Mouse (Mus musculus) heart, adult 18-20 months (tissue): Measurements from ENCODE around the gene Ogdh. TPM values are rescaled to one million over a fixed set of nuclear protein-coding genes. Genes with fewer than 3 reads are reported as not detected.

Experiments
- DNase-seq, 2 experiments: peaks; one replicate each; pipeline ENCODE4 v3.0.0; 2021 to 2022; ENCODE audit warnings: mixed read lengths in 1 of 2
- total RNA-seq, 2 experiments: library from RNA; stranded (reverse); gene quantifications; 2 replicates each; pipeline ENCODE4 v1.2.3; 2021

The Ogdh gene
- total RNA-seq, 2 experiments from 2014 or later = 1,837 to 1,914 TPM

DNA sequence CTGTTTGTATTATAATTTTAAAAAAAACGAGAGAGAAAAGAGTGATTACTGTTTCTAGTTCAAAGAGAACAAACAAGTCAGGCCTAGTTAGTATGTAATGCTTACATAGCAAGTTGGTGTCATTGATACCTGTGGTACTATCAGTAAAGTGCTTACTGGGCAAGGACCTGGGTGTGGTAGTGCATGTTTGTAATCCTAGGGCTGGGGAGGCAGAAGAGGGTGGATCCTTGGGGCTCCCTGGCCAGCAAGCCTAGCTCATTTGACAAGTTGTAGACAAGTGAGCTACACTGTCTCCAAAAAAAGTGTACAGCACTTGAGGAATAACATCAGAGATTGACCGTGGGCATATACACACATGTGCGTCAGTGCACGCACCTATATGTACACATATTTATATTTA is 3.2 kb downstream of the Ogdh start:
- no peak for DNase-seq

DNA sequence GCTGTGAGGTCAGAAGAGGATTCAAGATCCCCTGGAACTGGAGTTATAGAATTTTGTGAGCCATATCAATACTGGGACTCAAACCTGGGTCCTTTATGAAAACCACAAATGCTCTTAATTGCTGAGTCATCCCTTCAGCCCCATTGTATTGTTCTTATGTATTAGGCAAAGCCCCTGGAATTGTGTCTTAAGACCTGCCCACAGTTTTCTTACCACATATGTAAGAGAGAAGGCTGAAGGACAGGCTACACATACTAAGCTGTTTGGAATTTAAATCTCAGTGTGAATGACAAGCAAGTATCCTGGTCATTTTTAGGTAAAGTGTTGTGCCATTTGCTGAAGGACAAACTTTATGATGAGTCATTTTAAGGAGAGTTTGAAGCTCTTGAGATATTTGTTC is 4.6 kb downstream of the Ogdh start:
- no peak for DNase-seq

DNA sequence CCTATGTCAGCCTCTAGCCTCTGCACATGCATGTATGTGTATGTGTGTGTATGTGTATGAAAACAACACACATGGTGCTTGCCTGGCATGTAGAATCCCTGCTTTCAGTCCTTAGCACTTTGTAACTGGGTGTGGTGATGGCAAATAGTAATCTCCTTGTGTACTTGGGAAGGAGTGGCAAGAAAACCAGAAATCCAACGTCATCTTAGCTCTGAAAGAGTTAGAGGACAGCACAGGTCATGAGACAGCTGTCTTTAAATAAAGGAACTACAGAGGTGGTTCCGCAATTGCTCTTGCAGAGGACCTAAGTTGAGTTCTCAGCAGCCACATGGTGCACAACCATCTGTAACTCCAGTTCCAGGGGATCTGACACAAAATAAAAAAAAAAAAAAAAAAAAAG is 8.0 kb downstream of the Ogdh start:
- peak in 1 of 2 experiments; percentile 18 for DNase-seq

DNA sequence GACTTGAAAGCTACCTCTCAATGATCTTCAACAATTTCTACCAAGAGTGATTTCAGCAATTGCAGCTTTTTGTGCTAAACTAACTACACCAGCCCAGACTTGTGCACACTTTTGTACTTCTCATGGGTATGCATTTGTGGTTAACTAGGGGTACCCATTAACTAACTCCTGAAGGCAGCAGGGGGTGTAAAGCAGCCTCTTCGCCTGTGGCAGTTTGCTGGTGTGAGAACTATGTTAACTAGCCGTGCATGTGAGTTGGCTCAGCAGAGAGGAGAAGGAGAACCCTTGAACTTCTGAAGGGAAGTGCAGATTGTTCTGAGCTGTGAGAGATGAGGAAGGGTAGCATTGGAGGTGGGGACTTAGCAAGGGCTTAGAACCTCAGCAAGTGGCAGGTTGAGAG is 11.4 kb downstream of the Ogdh start:
- DNase-seq = no peak

DNA sequence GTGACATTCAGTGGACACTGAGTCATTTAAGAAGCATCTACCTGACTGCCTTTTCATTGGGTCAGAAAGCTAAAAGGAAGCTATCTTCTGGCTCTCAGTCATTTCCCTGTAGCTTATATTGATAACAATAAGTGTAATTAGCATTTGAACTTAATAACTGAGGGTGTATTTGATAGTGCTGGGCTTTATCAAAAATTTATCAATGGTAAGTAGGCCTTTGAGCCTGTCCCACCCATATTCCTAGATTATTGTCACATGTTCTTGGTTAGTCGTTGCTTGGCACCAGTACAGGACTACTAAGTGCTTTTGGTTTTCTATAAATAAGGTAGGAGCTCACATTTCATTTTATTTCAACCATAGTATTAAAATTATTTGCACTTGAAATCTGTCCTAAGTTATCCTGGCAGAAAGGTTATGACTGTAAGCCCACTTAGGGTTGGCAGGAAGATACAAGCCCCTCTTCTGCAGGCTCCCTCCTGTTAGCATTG is 14.6 kb downstream of the Ogdh start:
- DNase-seq = no peak

DNA sequence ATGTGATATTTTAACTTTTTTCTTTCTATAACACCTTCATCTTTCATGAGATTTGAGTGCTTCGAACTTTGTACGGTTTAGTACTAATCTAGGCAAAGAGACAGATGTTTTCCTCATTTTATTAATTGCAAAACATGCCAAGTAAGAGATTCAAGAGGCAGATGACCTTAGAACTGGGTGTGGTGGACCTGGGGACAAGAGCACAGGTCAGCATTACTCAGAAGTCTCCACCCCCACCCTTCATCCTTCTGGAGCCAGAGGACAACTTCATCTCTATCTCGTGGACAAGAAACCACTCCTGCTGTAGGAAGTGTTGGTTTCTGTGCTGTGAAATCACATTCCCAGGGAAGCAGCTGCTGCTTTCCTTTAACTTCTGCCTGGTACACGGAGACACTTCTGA is 16.7 kb downstream of the Ogdh start:
- no peak for DNase-seq

DNA sequence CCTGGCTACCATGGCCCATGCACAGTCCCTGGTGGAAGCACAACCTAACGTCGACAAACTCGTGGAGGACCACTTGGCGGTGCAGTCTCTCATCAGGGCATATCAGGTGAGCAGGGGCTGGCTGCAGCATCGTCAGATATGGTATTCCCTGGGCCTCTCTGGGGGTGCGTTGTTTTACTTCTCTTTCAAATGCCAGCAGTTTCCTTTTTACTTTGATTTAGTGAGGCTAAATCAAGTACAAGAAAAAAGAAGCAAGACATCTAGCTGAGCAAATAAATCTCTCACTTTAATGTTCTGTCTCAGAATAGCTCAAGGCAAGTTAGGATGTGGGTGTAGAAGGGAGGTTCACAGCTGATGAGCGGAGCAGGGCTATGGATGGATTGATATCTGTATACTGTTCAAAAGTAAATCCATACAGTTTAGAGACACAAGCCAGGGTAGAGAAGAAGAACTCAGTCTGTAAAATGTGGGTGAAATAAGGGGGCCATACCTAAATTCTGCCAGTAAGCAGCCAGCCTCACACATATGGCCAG is 22.5 kb downstream of the Ogdh start:
- DNase-seq = no peak

DNA sequence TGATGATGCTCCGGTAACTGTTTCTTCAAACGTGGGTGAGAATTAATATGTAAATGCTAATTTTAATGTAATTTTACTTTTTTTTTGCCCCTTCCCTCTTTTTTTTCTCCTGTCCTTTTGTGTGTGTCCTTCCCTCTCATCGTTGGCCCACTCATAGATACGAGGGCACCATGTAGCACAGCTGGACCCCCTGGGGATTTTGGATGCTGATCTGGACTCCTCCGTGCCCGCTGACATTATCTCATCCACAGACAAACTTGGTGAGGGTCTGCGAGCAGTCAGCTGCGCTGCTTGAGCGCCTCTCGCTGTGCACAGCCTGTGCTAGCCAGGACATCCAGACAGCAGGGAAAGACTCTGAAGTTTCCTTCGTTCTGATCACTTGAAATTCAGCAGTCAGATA is 25.4 kb downstream of the Ogdh start:
- DNase-seq = no peak

DNA sequence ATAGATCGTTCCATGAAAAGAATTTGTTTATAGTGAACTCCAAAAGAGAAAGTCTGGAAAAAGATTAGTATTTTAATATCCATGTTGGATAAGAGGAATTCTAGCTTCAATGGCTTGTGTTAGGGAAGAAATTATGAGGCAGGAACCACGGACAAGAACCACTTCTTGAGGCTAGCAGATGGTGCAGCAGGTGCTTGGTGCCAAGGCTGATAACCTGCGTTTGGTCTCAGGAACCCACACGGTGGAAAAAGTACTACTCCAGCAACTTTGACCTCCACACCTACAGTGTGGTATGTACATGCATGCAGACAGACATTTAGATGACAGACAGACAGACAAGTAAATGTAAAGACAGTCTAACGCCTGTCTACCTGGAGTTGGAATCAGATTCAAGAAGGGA is 27.1 kb downstream of the Ogdh start:
- DNase-seq = no peak

DNA sequence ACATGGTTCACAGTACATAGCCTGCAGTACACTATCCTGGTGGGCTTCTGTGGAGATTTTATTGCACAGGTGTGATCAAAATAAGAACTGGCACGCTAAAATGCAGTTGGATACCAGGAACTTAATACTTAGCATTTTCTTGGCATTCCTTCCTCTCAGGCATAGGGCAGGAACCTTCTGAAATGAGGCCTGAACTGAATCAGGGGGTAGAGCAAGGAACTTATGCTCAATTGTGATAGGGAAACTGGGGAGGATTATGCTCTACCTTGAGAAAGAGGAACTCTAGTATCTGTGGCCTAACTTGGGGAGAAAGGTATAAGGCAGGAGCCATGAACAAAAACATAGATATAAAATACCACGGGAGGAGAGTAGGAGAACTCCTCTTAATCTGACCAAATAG is 27.9 kb downstream of the Ogdh start:
- no peak for DNase-seq

DNA sequence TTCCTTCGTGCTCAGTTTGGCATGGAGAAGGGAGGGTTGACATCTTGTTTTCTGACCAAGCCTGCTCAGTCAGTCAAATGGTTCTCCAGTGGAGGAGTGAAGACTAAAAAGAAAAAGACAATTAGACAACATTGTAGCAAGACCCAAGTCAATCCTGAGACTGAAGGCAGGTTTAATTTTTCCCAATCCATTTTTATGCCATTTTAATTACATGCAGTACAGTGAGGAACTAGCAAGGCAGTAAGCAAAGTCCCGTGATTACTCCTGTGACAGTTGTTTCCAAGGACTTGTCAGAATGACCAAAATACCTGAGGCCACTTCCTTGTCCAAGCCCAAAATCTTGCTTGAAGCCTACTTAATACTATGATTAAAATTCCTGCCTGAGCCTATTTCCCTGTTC is 30.7 kb downstream of the Ogdh start:
- no peak for DNase-seq

DNA sequence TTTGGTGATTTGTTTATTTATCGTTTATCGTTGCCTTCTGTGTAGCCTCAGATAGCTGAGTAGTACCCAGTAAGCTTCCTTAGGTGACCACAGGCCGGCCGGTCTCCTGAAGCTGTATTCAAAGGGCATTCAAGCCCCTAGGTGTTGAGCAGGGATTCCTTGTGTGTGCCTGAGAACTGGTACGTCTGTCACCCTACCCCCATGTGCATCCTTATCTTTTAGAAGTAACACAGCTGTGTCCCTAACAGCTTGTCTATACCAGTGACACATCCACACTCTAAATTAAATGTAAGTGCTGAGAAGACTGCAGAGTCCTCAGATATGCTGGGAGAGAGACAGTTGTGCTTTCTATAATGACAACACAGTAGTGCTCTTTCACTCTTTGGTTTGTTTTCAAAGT is 31.9 kb downstream of the Ogdh start:
- DNase-seq = no peak

DNA sequence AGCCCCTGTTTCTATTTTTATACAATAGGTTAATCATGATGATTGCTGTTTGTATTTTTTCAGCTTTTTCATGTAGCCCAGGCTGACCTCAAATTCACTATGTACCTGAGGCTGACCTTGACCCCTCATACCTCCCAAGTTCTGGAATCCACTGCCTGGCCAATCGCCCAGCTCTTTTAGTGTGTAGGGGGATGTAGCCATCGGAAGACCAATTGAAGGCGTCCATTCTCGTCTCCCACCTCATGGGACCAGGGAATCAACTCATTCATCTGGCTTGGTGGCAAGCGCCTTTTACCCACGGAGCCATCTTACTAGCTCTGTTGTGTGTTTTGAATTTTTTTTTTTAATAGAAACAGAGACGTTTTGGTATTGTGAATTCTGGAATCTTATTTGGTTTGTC is 39.8 kb downstream of the Ogdh start:
- no peak for DNase-seq

DNA sequence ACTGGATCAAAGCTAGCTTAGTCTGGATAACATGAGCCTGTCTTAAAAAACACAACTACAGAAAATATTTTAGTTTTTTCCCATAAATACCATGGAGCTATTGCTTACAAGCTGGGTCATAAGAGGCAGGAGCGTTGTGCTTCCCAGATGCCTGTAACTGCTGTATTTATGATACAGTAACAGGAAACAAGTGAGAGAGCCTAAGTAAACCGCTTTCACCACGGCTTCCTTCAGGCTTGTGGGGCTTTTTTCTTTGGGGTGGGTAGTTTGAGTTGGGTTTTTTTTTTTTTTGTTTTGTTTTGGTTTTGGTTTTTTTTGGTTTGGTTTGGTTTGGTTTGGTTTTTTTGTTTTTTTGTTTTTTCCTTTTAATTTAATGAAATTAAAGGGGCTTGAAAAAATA is 41.2 kb downstream of the Ogdh start:
- no peak for DNase-seq

DNA sequence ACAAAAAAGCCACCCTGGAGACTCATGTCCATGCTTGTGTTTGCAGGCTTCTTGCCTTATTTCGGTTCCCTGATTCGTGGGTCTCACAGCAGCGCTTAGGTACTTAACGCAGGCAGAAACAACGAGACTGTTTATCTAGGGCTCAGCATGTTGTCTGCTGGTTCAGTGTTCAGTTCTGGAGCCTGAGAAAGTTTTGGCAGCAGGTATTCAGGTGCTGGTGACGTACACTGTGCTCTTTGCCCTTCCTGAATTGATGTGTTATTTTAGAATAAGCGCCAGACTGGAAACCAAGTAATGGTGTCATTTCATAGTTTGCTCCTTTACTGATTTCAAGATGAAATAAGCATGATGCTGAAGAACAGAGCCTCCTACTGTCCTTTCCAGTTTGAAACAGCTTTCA is 42.0 kb downstream of the Ogdh start:
- DNase-seq = no peak

DNA sequence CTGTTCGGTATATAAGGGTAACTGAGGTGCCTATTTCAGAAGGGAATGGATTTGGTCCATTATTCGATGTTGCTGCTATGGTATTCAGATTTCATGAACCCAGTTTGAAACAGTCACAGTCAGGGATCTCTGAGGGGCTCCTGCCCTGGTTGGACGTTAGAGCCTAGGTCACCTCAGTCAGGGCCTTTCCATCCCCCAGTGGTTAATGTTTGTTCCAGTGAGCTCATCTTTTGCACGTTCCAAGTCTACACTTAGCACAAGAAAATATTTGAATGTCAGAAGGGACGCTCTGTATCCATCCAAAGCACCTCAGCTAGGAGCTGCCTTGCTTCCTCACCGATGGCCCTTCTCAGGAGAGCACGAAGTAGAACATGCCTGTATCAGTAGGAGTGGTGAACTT is 43.9 kb downstream of the Ogdh start:
- DNase-seq = no peak

DNA sequence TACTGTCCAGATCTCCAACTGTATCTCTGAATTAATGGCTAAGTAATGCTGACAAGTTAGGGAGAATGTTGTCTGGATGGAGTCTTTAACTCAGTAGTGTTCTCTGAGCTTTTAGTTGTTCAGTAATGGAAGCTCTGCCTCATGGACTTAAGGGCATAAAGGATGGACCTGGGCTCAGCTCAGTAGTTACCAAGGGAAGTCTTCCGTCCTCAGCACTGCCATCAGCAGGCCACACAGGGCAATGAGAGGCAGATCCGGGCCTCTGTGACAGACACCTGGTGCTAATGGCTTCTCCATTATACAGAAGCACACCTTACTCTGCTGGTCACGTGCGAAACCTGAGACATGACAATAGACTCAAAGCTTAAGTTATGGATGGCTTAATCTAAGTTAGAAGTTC is 45.3 kb downstream of the Ogdh start:
- DNase-seq = no peak

DNA sequence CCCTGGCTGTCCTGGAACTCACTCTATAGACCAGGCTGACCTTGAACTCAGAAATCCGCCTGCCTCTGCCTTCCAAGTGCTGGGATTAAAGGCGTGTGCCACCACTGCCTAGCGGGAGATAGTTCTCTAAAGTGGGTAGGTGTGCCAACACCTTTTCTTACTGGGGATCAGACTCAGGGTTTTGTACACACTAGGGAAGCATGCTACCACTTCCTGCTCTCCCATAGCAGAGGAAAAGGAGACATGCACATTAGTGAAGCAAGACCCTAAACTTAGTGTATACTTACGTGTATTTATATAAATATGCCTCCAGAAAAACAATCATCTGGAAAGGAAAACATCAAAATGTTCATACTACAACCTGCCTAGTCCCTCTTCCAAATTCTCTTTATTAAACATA is 54.5 kb downstream of the Ogdh start:
- no peak for DNase-seq

DNA sequence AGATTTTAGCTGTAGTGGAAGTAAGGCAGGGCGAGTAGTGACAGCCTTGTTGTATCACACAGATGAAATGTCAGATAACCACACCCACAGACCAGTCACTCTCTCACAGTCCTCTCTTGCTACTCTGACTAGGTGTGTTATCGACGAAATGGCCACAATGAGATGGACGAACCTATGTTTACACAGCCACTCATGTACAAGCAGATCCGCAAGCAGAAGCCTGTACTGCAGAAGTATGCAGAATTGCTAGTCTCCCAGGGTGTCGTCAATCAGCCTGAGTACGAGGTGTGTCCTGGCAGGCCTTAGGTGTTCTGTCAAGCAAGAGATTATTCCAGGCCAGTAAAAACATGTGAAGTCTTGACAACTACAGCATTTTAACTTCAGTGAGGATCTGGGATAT is 55.5 kb downstream of the Ogdh start:
- DNase-seq = no peak

DNA sequence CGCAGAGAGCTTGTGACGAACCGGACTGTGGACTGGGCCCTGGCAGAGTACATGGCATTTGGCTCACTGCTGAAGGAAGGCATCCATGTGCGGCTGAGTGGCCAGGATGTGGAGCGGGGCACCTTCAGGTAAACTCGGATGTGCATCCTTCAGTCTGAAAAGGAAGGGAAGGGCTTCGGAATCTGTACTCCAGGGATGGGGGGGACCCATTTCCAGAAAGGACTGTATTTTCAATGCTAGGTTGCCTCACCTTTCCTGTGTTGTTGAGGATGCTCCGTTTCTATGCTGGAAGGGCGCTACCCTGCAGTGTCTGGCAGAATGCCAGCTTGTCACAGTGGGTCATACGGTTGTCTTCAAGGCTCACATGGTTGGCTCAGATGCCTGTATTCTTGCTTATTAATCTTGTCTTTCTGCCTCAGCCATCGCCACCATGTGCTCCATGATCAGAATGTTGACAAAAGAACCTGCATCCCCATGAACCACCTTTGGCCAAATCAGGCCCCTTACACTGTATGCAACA is 57.3 kb downstream of the Ogdh start:
- no peak for DNase-seq

DNA sequence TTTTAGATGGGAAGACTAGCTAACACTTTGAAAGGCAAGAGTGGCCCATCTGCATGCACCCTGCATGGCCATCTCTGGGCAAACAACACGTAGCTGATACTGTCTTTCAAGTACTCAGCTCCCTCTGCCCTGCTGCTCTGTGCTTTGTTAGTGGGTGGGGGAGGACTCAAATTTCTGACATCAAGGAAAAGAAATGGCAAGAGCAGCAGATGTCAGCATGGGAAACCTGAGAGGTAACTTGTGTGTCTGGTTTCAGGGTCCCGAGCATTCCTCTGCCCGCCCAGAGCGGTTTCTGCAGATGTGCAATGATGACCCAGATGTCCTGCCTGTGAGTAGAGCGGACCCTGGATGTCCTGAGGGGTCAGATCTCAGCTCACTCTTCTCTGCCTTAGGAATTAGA is 58.2 kb downstream of the Ogdh start:
- no peak for DNase-seq

DNA sequence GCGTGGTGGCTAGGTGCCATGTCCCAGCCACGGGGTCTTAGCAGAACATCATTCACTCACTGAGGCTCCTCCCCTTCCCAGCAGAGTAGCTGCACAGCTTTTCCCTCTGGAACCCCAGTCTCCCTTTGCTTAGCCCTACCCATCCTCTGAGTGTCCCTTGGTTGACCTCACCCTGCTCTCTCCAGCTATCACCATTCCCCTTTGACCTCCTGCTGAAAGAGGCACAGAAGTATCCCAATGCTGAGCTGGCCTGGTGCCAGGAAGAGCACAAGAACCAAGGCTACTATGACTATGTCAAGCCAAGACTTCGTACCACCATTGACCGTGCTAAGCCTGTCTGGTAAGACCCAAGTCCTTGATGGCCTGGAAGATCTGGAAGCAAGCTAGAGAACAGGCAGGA is 63.7 kb downstream of the Ogdh start:
- DNase-seq = no peak

DNA sequence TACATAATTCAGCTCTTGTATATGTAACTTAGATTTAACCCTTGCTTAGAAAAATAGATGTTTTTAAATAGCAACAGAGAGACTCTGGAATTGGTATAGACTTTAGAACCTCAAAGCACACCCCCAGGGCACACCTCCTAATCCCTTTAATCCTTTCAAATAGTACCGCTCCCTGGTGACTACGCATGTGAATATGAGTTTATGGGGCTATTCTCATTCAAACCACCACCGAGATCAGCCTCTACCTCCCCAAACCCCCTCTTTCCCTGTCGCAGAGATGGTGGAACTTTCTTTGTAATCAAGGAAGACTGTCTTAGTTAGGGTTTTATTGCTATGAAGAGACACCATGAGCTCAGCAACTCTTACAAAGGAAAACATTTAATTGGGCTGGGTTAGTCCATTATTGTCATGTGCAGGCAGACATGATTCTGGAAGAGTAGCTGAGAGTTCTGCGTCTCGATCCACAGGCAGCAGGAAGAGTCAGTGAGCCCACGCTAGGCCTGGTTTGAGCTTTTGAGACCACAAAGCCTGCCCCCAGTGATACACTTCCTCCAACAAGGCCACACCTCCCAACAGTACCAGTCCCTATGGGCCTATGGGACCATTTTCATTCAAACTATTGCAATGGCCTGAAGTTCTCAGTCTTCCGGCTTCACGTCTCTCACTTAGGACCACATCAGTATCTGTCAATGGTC is 73.3 kb downstream of the Ogdh start:
- DNase-seq = no peak

DNA sequence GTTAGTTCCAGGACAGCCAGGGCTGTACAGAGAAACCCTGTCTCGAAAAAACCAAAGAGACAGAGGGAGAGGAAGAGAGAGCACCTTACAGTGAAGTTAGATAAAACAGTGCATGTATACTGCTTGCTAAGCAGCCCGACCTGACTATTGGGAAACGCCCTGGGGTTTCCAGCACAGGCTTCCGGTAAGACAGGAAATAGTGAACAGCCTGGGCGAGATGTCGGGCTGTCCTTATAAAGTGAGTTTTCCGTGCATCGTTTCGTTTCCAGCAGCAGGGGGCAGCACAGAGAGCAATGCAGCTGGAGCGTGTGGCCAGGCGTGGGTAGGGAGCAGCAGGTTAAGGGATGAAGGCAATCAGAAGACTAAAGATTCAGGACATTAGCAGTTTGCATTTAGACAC is 74.5 kb downstream of the Ogdh start:
- peak; percentile 87 to 88 for DNase-seq
